In the genomic region with DNA sequence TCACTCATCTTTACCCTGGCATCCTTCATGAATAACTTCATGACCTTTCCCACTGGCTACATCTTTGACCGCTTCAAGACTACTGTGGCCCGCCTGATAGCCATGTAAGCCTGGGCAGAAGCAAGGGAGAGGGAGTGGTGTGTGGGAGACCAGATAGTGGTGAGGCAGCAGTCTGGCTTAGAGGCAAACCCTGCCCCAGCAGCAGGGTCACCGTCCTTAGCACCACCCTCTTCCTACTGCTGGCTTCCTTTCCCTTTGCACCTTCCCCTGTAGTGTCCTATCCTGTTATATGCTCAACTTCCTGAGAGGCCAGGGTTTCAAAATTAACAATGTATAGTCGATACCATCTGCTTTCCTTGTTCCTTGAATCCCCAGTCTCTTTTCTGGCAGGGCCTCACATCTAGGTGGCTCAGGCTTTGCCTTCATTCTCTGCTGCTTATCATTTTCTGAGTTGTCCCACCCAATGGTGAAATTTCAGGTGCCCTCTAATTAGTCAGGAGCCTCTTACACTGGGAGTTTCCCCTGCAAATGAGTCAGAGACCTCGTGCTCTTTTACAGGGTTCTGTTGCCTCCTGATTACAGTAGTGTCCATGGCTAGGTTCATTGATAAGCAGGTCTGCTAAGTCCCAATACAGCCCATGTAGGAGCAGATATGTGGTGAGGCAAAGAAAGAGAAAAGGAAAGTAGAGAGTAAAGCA, we compare ENCODE assay signal across 8 mouse cellular contexts. TPM values are rescaled to one million over a fixed set of nuclear protein-coding genes. Genes with fewer than 3 reads are reported as not detected.
DNase-seq lines count a peak whose midpoint lies in the region; ATAC-seq and TF ChIP-seq lines count a peak whose summit lies in the region.

No protein-coding gene starts in this region.

- H3K27me3 ChIP-seq in lung, embryonic 15.5 days, result no peaks in the 10 kb centered on the region
- H3K27me3 ChIP-seq in stomach, postnatal 0 days (ENCODE audit: control insufficient read depth, insufficient read depth, low read length), result no peaks in the 10 kb centered on the region
- no peaks in the 10 kb centered on the region; the same call in 1 of the 2 replicates for H3K27me3 ChIP-seq in forebrain, postnatal 0 days (ENCODE audit: insufficient read depth, low read length)

- no peaks in the 10 kb centered on the region for H3K9me3 ChIP-seq in lung, embryonic 15.5 days
- no peaks in the 10 kb centered on the region for H3K9me3 ChIP-seq in stomach, postnatal 0 days (ENCODE audit: control insufficient read depth, low read length)
- no peaks in the 10 kb centered on the region for H3K9me3 ChIP-seq in forebrain, postnatal 0 days (ENCODE audit: low read length)

- H3K4me2 ChIP-seq in lung, embryonic 15.5 days, result peak overlapping the region; percentile 66
- H3K4me2 ChIP-seq in stomach, postnatal 0 days (replicated peaks; ENCODE audit: low read depth), result peak overlapping the region; percentile 55
- no peak overlapping the region for H3K4me2 ChIP-seq in forebrain, postnatal 0 days (ENCODE audit: low read depth)

- TF ChIP-seq EP300 in stomach, postnatal 0 days (optimal IDR thresholded peaks at IDR 0.05), result no peak

- peaks cover 23% of the 10 kb centered on the region for H3K4me1 ChIP-seq in lung, embryonic 15.5 days
- peaks cover 3% of the 10 kb centered on the region; the same call in 1 of the 2 replicates for H3K4me1 ChIP-seq in stomach, postnatal 0 days (replicated peaks; ENCODE audit: control insufficient read depth, insufficient read depth)
- H3K4me1 ChIP-seq in forebrain, postnatal 0 days (ENCODE audit: insufficient read depth), result no peaks in the 10 kb centered on the region

- H3K36me3 ChIP-seq in lung, embryonic 15.5 days, result peaks cover 14% of the 10 kb centered on the region; the same call in 1 of the 2 replicates
- no peaks in the 10 kb centered on the region for H3K36me3 ChIP-seq in stomach, postnatal 0 days (ENCODE audit: control insufficient read depth, insufficient read depth, low read length)
- no peaks in the 10 kb centered on the region for H3K36me3 ChIP-seq in forebrain, postnatal 0 days (ENCODE audit: insufficient read depth)

- H3K9ac ChIP-seq in lung, embryonic 15.5 days, result peak overlapping the region; percentile 73; the same call in 1 of the 2 replicates
- H3K9ac ChIP-seq in stomach, postnatal 0 days (ENCODE audit: low read length), result no peak overlapping the region; the same call in 1 of the 2 replicates
- no peak overlapping the region for H3K9ac ChIP-seq in forebrain, postnatal 0 days

- no peak for TF ChIP-seq CTCF in stomach, postnatal 0 days (IDR thresholded peaks at IDR 0.05; ENCODE audit: low read depth)
- no peak for TF ChIP-seq CTCF in forebrain, postnatal 0 days (IDR thresholded peaks at IDR 0.05; ENCODE audit: low read depth)

- peak overlapping the region; percentile 92 for H3K27ac ChIP-seq in lung, embryonic 15.5 days
- H3K27ac ChIP-seq in stomach, postnatal 0 days (replicated peaks), result no peak overlapping the region
- no peak overlapping the region for H3K27ac ChIP-seq in forebrain, postnatal 0 days (ENCODE audit: low read depth, low read length)

- DNase-seq in gastrocnemius, adult 18-20 months (ENCODE audit: low spot score), result peak; percentile 40
- no peak for DNase-seq in gastrocnemius, adult 8-10 months (ENCODE audit: low spot score in 2 of 2)
- peak; percentile 26 for DNase-seq in kidney, adult 18-20 months
- DNase-seq in stomach, postnatal 0 days (ENCODE audit: low spot score), result no peak
- DNase-seq in forebrain, postnatal 0 days, result no peak

- WGBS in lung, embryonic 15.5 days, result 62% methylated on average over 5 of the region's 5 CpGs
- 60% methylated on average over 5 of the region's 5 CpGs for WGBS in stomach, postnatal 0 days
- WGBS in forebrain, postnatal 0 days, result 86% methylated on average over 5 of the region's 5 CpGs

- peak overlapping the region; percentile 56 for H3K4me3 ChIP-seq in lung, embryonic 15.5 days
- H3K4me3 ChIP-seq in stomach, postnatal 0 days (ENCODE audit: low read depth, low read length), result peak overlapping the region; percentile 47
- no peak overlapping the region for H3K4me3 ChIP-seq in forebrain, postnatal 0 days (ENCODE audit: low read depth, low read length)

- peak; percentile 82 for ATAC-seq in erythroblast, adult 5-6 weeks (replicated peaks; ENCODE audit: low FRiP score, poor library complexity, severe bottlenecking)
- peak; percentile 26; the same call in 1 of the 2 replicates for ATAC-seq in lung, embryonic 15.5 days (ENCODE audit: borderline replicate concordance, extremely low read depth, low FRiP score, low TSS enrichment)
- ATAC-seq in stomach, postnatal 0 days (ENCODE audit: low FRiP score, low TSS enrichment), result peak; percentile 51; the same call in 1 of the 2 replicates
- ATAC-seq in forebrain, postnatal 0 days, result no peak
- no peak for ATAC-seq in frontal cortex, adult (ENCODE audit: low TSS enrichment)

RNA-seq across cellular contexts. Expression of gene Slc43a3, which starts 2.0 kb away (rescaled TPM):
- 10 to 100 TPM; 17.2 to 18.4 TPM for total RNA-seq in gastrocnemius, adult 18-20 months (2021)
- total RNA-seq in gastrocnemius, adult 8-10 months (2022), result 10 to 100 TPM; 10.9 to 29.6 (median 17.7) TPM
- total RNA-seq in erythroblast, adult 5-6 weeks (2015; ENCODE audit: low replicate concordance), result 207 and 247 TPM in 2 replicates
- total RNA-seq in erythroblast, adult 5-6 weeks (2017; ENCODE audit: low replicate concordance), result 227 and 246 TPM in 2 replicates
- polyA plus RNA-seq in lung, embryonic 15.5 days (2015; fragmentation: Nextera tagmentation; extraction: Ambion mirVana), result 78.5 and 89.7 TPM in 2 replicates
- 14.3 and 16.5 TPM in 2 replicates for polyA plus RNA-seq in stomach, postnatal 0 days (2015; fragmentation: Nextera tagmentation; extraction: Ambion mirVana)
- total RNA-seq in forebrain, postnatal 0 days (2014; rRNA removed), result 2.2 and 7.6 TPM in 2 replicates
- 3.5 and 3.8 TPM in 2 replicates for polyA plus RNA-seq in forebrain, postnatal 0 days (2015; fragmentation: Nextera tagmentation; extraction: Ambion mirVana)

RNA-seq across cellular contexts. Expression of gene Prg2, which starts 41.9 kb away (rescaled TPM):
- total RNA-seq in gastrocnemius, adult 18-20 months (2021), result not detected
- total RNA-seq in gastrocnemius, adult 8-10 months (2022), result not detected
- 140 and 215 TPM in 2 replicates for total RNA-seq in erythroblast, adult 5-6 weeks (2015; ENCODE audit: low replicate concordance)
- total RNA-seq in erythroblast, adult 5-6 weeks (2017; ENCODE audit: low replicate concordance), result 429 and 503 TPM in 2 replicates
- 0.20 and 0.24 TPM in 2 replicates for polyA plus RNA-seq in lung, embryonic 15.5 days (2015; fragmentation: Nextera tagmentation; extraction: Ambion mirVana)
- polyA plus RNA-seq in stomach, postnatal 0 days (2015; fragmentation: Nextera tagmentation; extraction: Ambion mirVana), result 0.16 TPM in 1 of 2 replicates, not detected in the other
- total RNA-seq in forebrain, postnatal 0 days (2014; rRNA removed), result not detected in 2 replicates
- polyA plus RNA-seq in forebrain, postnatal 0 days (2015; fragmentation: Nextera tagmentation; extraction: Ambion mirVana), result not detected in 2 replicates

RNA-seq across cellular contexts. Expression of gene Prg3, which starts 49.6 kb away (rescaled TPM):
- not detected for total RNA-seq in gastrocnemius, adult 18-20 months (2021)
- not detected for total RNA-seq in gastrocnemius, adult 8-10 months (2022)
- total RNA-seq in erythroblast, adult 5-6 weeks (2015; ENCODE audit: low replicate concordance), result 21.7 and 30.7 TPM in 2 replicates
- 20.4 and 21.9 TPM in 2 replicates for total RNA-seq in erythroblast, adult 5-6 weeks (2017; ENCODE audit: low replicate concordance)
- not detected in 2 replicates for polyA plus RNA-seq in lung, embryonic 15.5 days (2015; fragmentation: Nextera tagmentation; extraction: Ambion mirVana)
- not detected in 2 replicates for polyA plus RNA-seq in stomach, postnatal 0 days (2015; fragmentation: Nextera tagmentation; extraction: Ambion mirVana)
- not detected in 2 replicates for total RNA-seq in forebrain, postnatal 0 days (2014; rRNA removed)
- not detected in 2 replicates for polyA plus RNA-seq in forebrain, postnatal 0 days (2015; fragmentation: Nextera tagmentation; extraction: Ambion mirVana)

RNA-seq across cellular contexts. Expression of gene Rtn4rl2, which starts 51.9 kb away (rescaled TPM):
- total RNA-seq in gastrocnemius, adult 18-20 months (2021), result under 1 TPM; 0.52 to 0.62 TPM
- under 1 TPM in 3 of 4 experiments, not detected in 1; 0.19 to 0.62 (median 0.43) TPM for total RNA-seq in gastrocnemius, adult 8-10 months (2022)
- total RNA-seq in erythroblast, adult 5-6 weeks (2015; ENCODE audit: low replicate concordance), result not detected in 2 replicates
- total RNA-seq in erythroblast, adult 5-6 weeks (2017; ENCODE audit: low replicate concordance), result not detected in 2 replicates
- polyA plus RNA-seq in lung, embryonic 15.5 days (2015; fragmentation: Nextera tagmentation; extraction: Ambion mirVana), result 0.70 and 0.79 TPM in 2 replicates
- polyA plus RNA-seq in stomach, postnatal 0 days (2015; fragmentation: Nextera tagmentation; extraction: Ambion mirVana), result 0.41 and 0.53 TPM in 2 replicates
- 17.7 and 23.7 TPM in 2 replicates for total RNA-seq in forebrain, postnatal 0 days (2014; rRNA removed)
- polyA plus RNA-seq in forebrain, postnatal 0 days (2015; fragmentation: Nextera tagmentation; extraction: Ambion mirVana), result 25.8 and 26.1 TPM in 2 replicates

Comparison
In these comparisons a context has a peak if more than half of its experiments do, and no peak if none do; other contexts are left out.
1. DNase-seq: peak in gastrocnemius, adult 18-20 months (single experiment) and kidney, adult 18-20 months (single experiment); none in gastrocnemius, adult 8-10 months (0 of 2), stomach, postnatal 0 days (single experiment) and forebrain, postnatal 0 days (single experiment).
2. ATAC-seq: peak in erythroblast, adult 5-6 weeks (single experiment), lung, embryonic 15.5 days (single experiment) and stomach, postnatal 0 days (single experiment); none in forebrain, postnatal 0 days (single experiment) and frontal cortex, adult (single experiment).
3. RNA of gene Slc43a3, which starts 2.0 kb away (total RNA-seq): 207 to 247 TPM in erythroblast, adult 5-6 weeks; 10.9 to 29.6 TPM in gastrocnemius, adult 8-10 months, 17.2 to 18.4 TPM in gastrocnemius, adult 18-20 months and 2.2 to 7.6 TPM in forebrain, postnatal 0 days; every median in the first group is over 4 times any median in the second.
4. RNA of gene Prg2, which starts 41.9 kb away (total RNA-seq): 140 to 503 TPM in erythroblast, adult 5-6 weeks; not detected in gastrocnemius, adult 18-20 months, not detected in gastrocnemius, adult 8-10 months and not detected in forebrain, postnatal 0 days; every median in the first group is over 100 times any median in the second.
5. RNA of gene Prg3, which starts 49.6 kb away (total RNA-seq): 20.4 to 30.7 TPM in erythroblast, adult 5-6 weeks; not detected in gastrocnemius, adult 18-20 months, not detected in gastrocnemius, adult 8-10 months and not detected in forebrain, postnatal 0 days; every median in the first group is over 10 times any median in the second.